Mouse (Mus musculus): ENCODE measurements around the gene Wfdc13.

DNA sequence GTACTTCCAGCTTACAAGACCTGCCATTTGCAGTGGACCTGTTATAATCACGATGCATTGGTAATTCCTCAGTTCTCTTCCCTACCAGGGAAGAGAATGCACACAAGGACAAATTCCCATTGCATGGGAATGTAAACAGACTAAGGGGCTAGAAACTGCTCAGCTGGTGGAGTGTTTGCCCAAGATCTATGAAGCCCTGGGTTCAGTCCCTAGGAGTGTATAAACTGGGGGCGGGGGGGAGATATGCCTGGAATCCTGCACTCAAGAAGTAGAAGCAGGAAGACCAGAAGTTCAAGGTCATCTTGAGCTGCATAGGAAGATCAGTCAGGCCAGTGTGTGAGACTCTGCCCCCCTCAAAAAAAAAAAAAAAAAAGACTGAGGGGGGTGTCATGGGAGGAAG lies 48.4 kb downstream of the Wfdc13 start:
- no peak for TF ChIP-seq MXI1 (IDR thresholded peaks at IDR 0.05; ENCODE audit: low read depth, low read length)
- TF ChIP-seq KAT2A (conservative IDR thresholded peaks at IDR 0.05; ENCODE audit: low read depth, low read length) = no peak
- no peak for TF ChIP-seq CTCF (IDR thresholded peaks at IDR 0.05 in 2 of 3, conservative IDR thresholded peaks at IDR 0.05 in 1 of 3; ENCODE audit: control insufficient read depth in 1 of 3, insufficient read depth in 1 of 3, low read depth in 2 of 3, low read length in 3 of 3, poor library complexity in 1 of 3, severe bottlenecking in 1 of 3)
- no peak for TF ChIP-seq HCFC1 (IDR thresholded peaks at IDR 0.05; ENCODE audit: low read depth, low read length)
